Comparison of ENCODE assay signal across 9 mouse cellular contexts in the genomic region with DNA sequence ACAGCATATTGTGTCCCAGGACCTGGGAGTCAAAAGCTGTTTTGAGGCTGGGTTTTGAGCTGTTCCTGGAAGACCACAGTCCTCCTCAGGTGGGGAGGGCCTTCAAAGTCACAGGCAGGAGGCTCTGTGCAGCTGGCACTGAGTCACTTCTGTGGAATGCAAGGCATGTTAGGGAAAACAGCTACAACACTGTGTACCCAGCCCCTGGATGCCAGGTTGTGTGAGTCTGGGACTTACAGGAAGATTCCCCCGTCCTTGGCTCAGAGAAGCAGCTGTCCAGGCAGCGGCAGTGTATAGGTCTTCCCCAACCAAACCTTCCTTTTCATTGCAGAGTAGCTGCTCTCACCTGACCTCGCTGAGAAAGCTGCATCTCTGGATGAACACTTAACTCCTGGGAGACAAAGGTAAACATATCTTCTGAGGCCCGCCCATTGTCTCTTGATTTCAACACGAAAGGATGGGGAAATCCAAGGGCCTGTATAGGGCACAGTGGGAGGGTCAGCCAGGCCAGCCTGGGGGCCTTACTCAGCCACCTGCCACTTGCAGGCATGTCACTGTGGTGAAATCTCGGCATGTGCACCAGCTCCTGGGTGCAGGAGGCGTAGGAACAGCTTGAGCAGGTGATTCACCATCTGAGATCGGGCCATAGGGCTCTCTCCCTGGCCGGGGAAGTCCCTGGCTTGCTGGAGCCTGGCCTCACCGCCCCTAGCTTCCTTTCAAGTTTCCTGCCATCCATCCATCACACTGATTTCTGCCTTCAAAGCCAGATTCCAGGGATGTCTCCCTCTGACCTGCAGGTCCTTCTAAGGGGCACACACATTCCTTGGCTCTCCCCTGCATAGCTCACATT.
DNase-seq lines count a peak whose midpoint lies in the region; ATAC-seq and TF ChIP-seq lines count a peak whose summit lies in the region.
"Had no signal": no experiment of that assay in that cellular context is flagged by ENCODE, and none has a peak within 500 bp of the region (broad histone marks: within the 10 kb centered on the region; RNA-seq: fewer than 3 reads in every experiment).

No protein-coding gene starts in this region.

- no peak overlapping the region for H3K4me3 ChIP-seq in midbrain, embryonic 11.5 days (ENCODE audit: low read depth, low read length)
- no peak overlapping the region for H3K4me3 ChIP-seq in midbrain, postnatal 0 days (ENCODE audit: low read depth, low read length)
- H3K4me3 ChIP-seq in stomach, postnatal 0 days (ENCODE audit: low read depth, low read length) = no peak overlapping the region
- no peak overlapping the region for H3K4me3 ChIP-seq in forebrain, embryonic 12.5 days (replicated peaks)

- H3K4me2 ChIP-seq in midbrain, embryonic 11.5 days = no peak overlapping the region
- no peak overlapping the region for H3K4me2 ChIP-seq in midbrain, postnatal 0 days (ENCODE audit: low read depth, low read length, poor library complexity, severe bottlenecking)
- H3K4me2 ChIP-seq in stomach, postnatal 0 days (replicated peaks; ENCODE audit: low read depth) = no peak overlapping the region
- no peak overlapping the region for H3K4me2 ChIP-seq in forebrain, embryonic 12.5 days

- 32% methylated on average over 10 of the region's 10 CpGs for WGBS in midbrain, embryonic 11.5 days
- WGBS in midbrain, postnatal 0 days = 36% methylated on average over 10 of the region's 10 CpGs
- whole genome bisulfite sequencing in stomach, postnatal 0 days = 25% methylated on average over 10 of the region's 10 CpGs
- WGBS in forebrain, embryonic 12.5 days = 23% methylated on average over 10 of the region's 10 CpGs

- peak; percentile 79 for DNase-seq in midbrain, embryonic 11.5 days (ENCODE audit: low spot score, missing footprints)
- DNase-seq in midbrain, postnatal 0 days (ENCODE audit: low spot score) = no peak
- DNase-seq in embryo, embryonic 9.5 days (ENCODE audit: extremely low spot score) = peak; percentile 59
- peak; percentile 61 for DNase-seq in kidney, postnatal 14 days
- no peak for DNase-seq in stomach, postnatal 0 days (ENCODE audit: low spot score)
- DNase-seq in thymus, postnatal 4 days = no peak
- no peak for DNase-seq in thymus, postnatal 0 days (ENCODE audit: low spot score)

- TF ChIP-seq EP300 in stomach, postnatal 0 days (optimal IDR thresholded peaks at IDR 0.05) = no peak

- no peak for TF ChIP-seq CTCF in midbrain, postnatal 0 days (IDR thresholded peaks at IDR 0.05)
- TF ChIP-seq CTCF in stomach, postnatal 0 days (IDR thresholded peaks at IDR 0.05; ENCODE audit: low read depth) = no peak

- no peaks in the 10 kb centered on the region for H3K36me3 ChIP-seq in midbrain, embryonic 11.5 days (ENCODE audit: control insufficient read depth, insufficient read depth, low read length)
- no peaks in the 10 kb centered on the region for H3K36me3 ChIP-seq in midbrain, postnatal 0 days (ENCODE audit: insufficient read depth, low read length)
- no peaks in the 10 kb centered on the region for H3K36me3 ChIP-seq in stomach, postnatal 0 days (ENCODE audit: control insufficient read depth, insufficient read depth, low read length)
- H3K36me3 ChIP-seq in forebrain, embryonic 12.5 days (replicated peaks) = no peaks in the 10 kb centered on the region

- no peak overlapping the region for H3K9ac ChIP-seq in midbrain, embryonic 11.5 days (ENCODE audit: low read length)
- no peak overlapping the region for H3K9ac ChIP-seq in midbrain, postnatal 0 days (replicated peaks; ENCODE audit: low read length, poor library complexity, severe bottlenecking)
- no peak overlapping the region for H3K9ac ChIP-seq in stomach, postnatal 0 days (ENCODE audit: low read length)
- no peak overlapping the region for H3K9ac ChIP-seq in forebrain, embryonic 12.5 days
- H3K9ac ChIP-seq: liver, embryonic 14.5 days had no signal

- H3K27ac ChIP-seq in midbrain, embryonic 11.5 days (ENCODE audit: low read depth, low read length) = no peak overlapping the region
- no peak overlapping the region for H3K27ac ChIP-seq in midbrain, postnatal 0 days (ENCODE audit: low read depth, low read length)
- H3K27ac ChIP-seq in stomach, postnatal 0 days (replicated peaks) = no peak overlapping the region
- no peak overlapping the region for H3K27ac ChIP-seq in forebrain, embryonic 12.5 days
- H3K27ac ChIP-seq: liver, embryonic 14.5 days had no signal

- H3K27me3 ChIP-seq in midbrain, embryonic 11.5 days (ENCODE audit: control insufficient read depth, insufficient read depth, low read length) = no peaks in the 10 kb centered on the region
- no peaks in the 10 kb centered on the region for H3K27me3 ChIP-seq in midbrain, postnatal 0 days (ENCODE audit: insufficient read depth, low read length)
- H3K27me3 ChIP-seq in stomach, postnatal 0 days (ENCODE audit: control insufficient read depth, insufficient read depth, low read length) = no peaks in the 10 kb centered on the region
- no peaks in the 10 kb centered on the region; the same call in 1 of the 2 replicates for H3K27me3 ChIP-seq in forebrain, embryonic 12.5 days

- no peak for ATAC-seq in midbrain, embryonic 11.5 days (ENCODE audit: low FRiP score)
- no peak for ATAC-seq in midbrain, postnatal 0 days (ENCODE audit: low FRiP score)
- peak; percentile 56 for ATAC-seq in stomach, postnatal 0 days (ENCODE audit: low FRiP score, low TSS enrichment)
- ATAC-seq in forebrain, embryonic 12.5 days (ENCODE audit: low FRiP score) = no peak

- no peaks in the 10 kb centered on the region for H3K9me3 ChIP-seq in midbrain, embryonic 11.5 days (ENCODE audit: control insufficient read depth, low read length)
- no peaks in the 10 kb centered on the region for H3K9me3 ChIP-seq in midbrain, postnatal 0 days (ENCODE audit: low read length)
- H3K9me3 ChIP-seq in stomach, postnatal 0 days (ENCODE audit: control insufficient read depth, low read length) = no peaks in the 10 kb centered on the region
- no peaks in the 10 kb centered on the region for H3K9me3 ChIP-seq in forebrain, embryonic 12.5 days

- peaks cover 7% of the 10 kb centered on the region; the same call in 1 of the 2 replicates for H3K4me1 ChIP-seq in midbrain, embryonic 11.5 days (ENCODE audit: control insufficient read depth, insufficient read depth, low read length)
- H3K4me1 ChIP-seq in midbrain, postnatal 0 days (ENCODE audit: insufficient read depth, low read length) = no peaks in the 10 kb centered on the region
- H3K4me1 ChIP-seq in stomach, postnatal 0 days (replicated peaks; ENCODE audit: control insufficient read depth, insufficient read depth) = no peaks in the 10 kb centered on the region
- H3K4me1 ChIP-seq in forebrain, embryonic 12.5 days = peaks cover 13% of the 10 kb centered on the region

Comparison
In these comparisons a context has a peak if more than half of its experiments do, and no peak if none do; other contexts are left out.
1. DNase-seq: peak in midbrain, embryonic 11.5 days (single experiment), embryo, embryonic 9.5 days (single experiment) and kidney, postnatal 14 days (single experiment); none in midbrain, postnatal 0 days (single experiment), stomach, postnatal 0 days (single experiment), thymus, postnatal 4 days (single experiment) and thymus, postnatal 0 days (single experiment).